Mouse (Mus musculus) heart, adult 11 months (tissue): ENCODE measurements around the gene Dnlz.

ENCODE experiments used
- DNase-seq: peaks from one replicate; pipeline ENCODE4 v3.0.0; 2022

Dnlz gene

GRCm38 (mm10) chr2:26319519-26320244 is 32.2 kb downstream of the Dnlz start:
- DNase-seq = peak; percentile 90

GRCm38 (mm10) chr2:26319109-26319508 is 32.8 kb downstream of the Dnlz start:
- DNase-seq = no peak

- DNase-seq = peak; percentile 92
These were observed 33.8 kb downstream of the Dnlz start for GRCm38 (mm10) chr2:26317991-26318672.

- DNase-seq = peak; percentile 90
These were observed 34.5 kb downstream of the Dnlz start for GRCm38 (mm10) chr2:26317371-26317770.

- DNase-seq = peak; percentile 93
These were observed 35.2 kb downstream of the Dnlz start for GRCm38 (mm10) chr2:26316576-26317246.

GRCm38 (mm10) chr2:26315925-26316311 is 36.0 kb downstream of the Dnlz start:
- DNase-seq = peak; percentile 98

GRCm38 (mm10) chr2:26315072-26315924 is 36.6 kb downstream of the Dnlz start, which contains the start of gene Gpsm1:
Gpsm1 (plus strand) TSS chr2:26315515.
- peak; percentile 99 for DNase-seq

GRCm38 (mm10) chr2:26314281-26315071 is 37.4 kb downstream of the Dnlz start:
- peak; percentile 99 for DNase-seq

GRCm38 (mm10) chr2:26313394-26313793 is 38.5 kb downstream of the Dnlz start:
- no peak for DNase-seq

- DNase-seq = peak; percentile 92
These were observed 39.1 kb downstream of the Dnlz start for GRCm38 (mm10) chr2:26312812-26313211.

GRCm38 (mm10) chr2:26311936-26312335 is 40.0 kb downstream of the Dnlz start:
- no peak for DNase-seq

- DNase-seq = peak; percentile 91
These were observed 42.2 kb downstream of the Dnlz start for GRCm38 (mm10) chr2:26309739-26310138.

GRCm38 (mm10) chr2:26306702-26307101 is 45.2 kb downstream of the Dnlz start:
- DNase-seq = no peak

- no peak for DNase-seq
These were observed 46.4 kb downstream of the Dnlz start for GRCm38 (mm10) chr2:26305555-26305954.

- no peak for DNase-seq
These were observed 47.2 kb downstream of the Dnlz start for GRCm38 (mm10) chr2:26304711-26305110.

- no peak for DNase-seq
These were observed 49.9 kb downstream of the Dnlz start for GRCm38 (mm10) chr2:26302005-26302503.

GRCm38 (mm10) chr2:26300808-26301174 is 51.1 kb downstream of the Dnlz start:
- peak; percentile 97 for DNase-seq

GRCm38 (mm10) chr2:26300161-26300807 is 51.6 kb downstream of the Dnlz start:
- DNase-seq = peak; percentile 94

GRCm38 (mm10) chr2:26299336-26299735 is 52.6 kb downstream of the Dnlz start:
- no peak for DNase-seq

GRCm38 (mm10) chr2:26298856-26299230 is 53.1 kb downstream of the Dnlz start:
- no peak for DNase-seq

- peak; percentile 92 for DNase-seq
These were observed 53.6 kb downstream of the Dnlz start for GRCm38 (mm10) chr2:26298208-26298855.
